ENCODE assay signal across 11 mouse cellular contexts in genomic region chr6:142779812-142780573, GRCm38 (mm10). TPM values are rescaled to one million over a fixed set of nuclear protein-coding genes. Genes with fewer than 3 reads are reported as not detected.
A peak's percentile ranks its signal among the peaks of the same experiment; 100 is the strongest.
DNase-seq lines count a peak whose midpoint lies in the region; ATAC-seq lines count a peak whose summit lies in the region.
"Had no signal": no experiment of that assay in that cellular context is flagged by ENCODE, and none has a peak within 500 bp of the region (broad histone marks: within the 10 kb centered on the region; RNA-seq: fewer than 3 reads in every experiment).

No protein-coding gene starts in this region.

- intact Hi-C loops in heart, postnatal 25 days (cut with DNase I): loop anchor here (2.0 to 10.0 kb wide), 3 partner anchors 32 to 395 kb away; no protein-coding TSS in a partner anchor

- no peaks in the 10 kb centered on the region for H3K27me3 ChIP-seq in kidney, embryonic 15.5 days
- H3K27me3 ChIP-seq in forebrain, embryonic 10.5 days (ENCODE audit: poor library complexity, severe bottlenecking): peaks cover 46% of the 10 kb centered on the region
- no peaks in the 10 kb centered on the region for H3K27me3 ChIP-seq in splenic B cell, adult 2 months (ENCODE audit: control insufficient read depth, insufficient read depth, low read length, poor library complexity, severe bottlenecking)
- H3K27me3 ChIP-seq: liver, embryonic 13.5 days had no signal

- H3K4me2 ChIP-seq in kidney, embryonic 15.5 days: no peak overlapping the region
- H3K4me2 ChIP-seq: liver, embryonic 13.5 days had no signal

- peaks cover 13% of the 10 kb centered on the region for H3K36me3 ChIP-seq in kidney, embryonic 15.5 days
- peaks cover 7% of the 10 kb centered on the region for H3K36me3 ChIP-seq in forebrain, embryonic 10.5 days (replicated peaks)
- H3K36me3 ChIP-seq in splenic B cell, adult 2 months (ENCODE audit: control insufficient read depth, insufficient read depth, low read length, poor library complexity, severe bottlenecking): 0 out of 2 replicates have a peak, but pooled peaks cover 1% of the 10 kb centered on the region

- no peak for DNase-seq in kidney, postnatal 14 days
- peak; percentile 45 for DNase-seq in forebrain, embryonic 10.5 days (ENCODE audit: extremely low spot score, low spot score)
- DNase-seq in splenic B cell, adult 2 months (ENCODE audit: low read depth, low spot score): peak; percentile 25
- no peak for DNase-seq in left cerebral cortex, adult 11 months (ENCODE audit: low spot score)
- DNase-seq in layer of hippocampus, adult 11-12 months (ENCODE audit: low spot score): no peak
- no peak for DNase-seq in heart, postnatal 25 days (ENCODE audit: low spot score)
- DNase-seq: liver, embryonic 13.5 days had no signal

- H3K9me3 ChIP-seq in kidney, embryonic 15.5 days (replicated peaks): no peaks in the 10 kb centered on the region
- no peaks in the 10 kb centered on the region for H3K9me3 ChIP-seq in forebrain, embryonic 10.5 days
- H3K9me3 ChIP-seq: liver, embryonic 13.5 days had no signal

- H3K9ac ChIP-seq in kidney, embryonic 15.5 days: no peak overlapping the region
- H3K9ac ChIP-seq: liver, embryonic 13.5 days had no signal

- H3K4me3 ChIP-seq in kidney, embryonic 15.5 days (replicated peaks): no peak overlapping the region
- H3K4me3 ChIP-seq in forebrain, embryonic 10.5 days: no peak overlapping the region
- H3K4me3 ChIP-seq: liver, embryonic 13.5 days; myocyte had no signal

- WGBS in kidney, embryonic 15.5 days: 67% methylated on average over 14 of the region's 14 CpGs
- 64% methylated on average over 14 of the region's 14 CpGs for WGBS in forebrain, embryonic 10.5 days

- H3K4me1 ChIP-seq in kidney, embryonic 15.5 days: peaks cover 5% of the 10 kb centered on the region; the same call in 1 of the 2 replicates
- peaks cover 40% of the 10 kb centered on the region for H3K4me1 ChIP-seq in forebrain, embryonic 10.5 days

- no peak overlapping the region for H3K27ac ChIP-seq in kidney, embryonic 15.5 days
- H3K27ac ChIP-seq in forebrain, embryonic 10.5 days: peak overlapping the region; percentile 6
- H3K27ac ChIP-seq: liver, embryonic 13.5 days had no signal

- peak; percentile 34; the same call in 1 of the 2 replicates for ATAC-seq in kidney, embryonic 15.5 days (replicated peaks; ENCODE audit: low FRiP score)
- ATAC-seq in inflammation-experienced regulatory T-cells, adult 6 months: peak; percentile 96

RNA-seq across cellular contexts. Expression of gene Cmas, which starts 23.5 kb away (rescaled TPM):
- 77.1 and 77.2 TPM in 2 replicates for polyA plus RNA-seq in kidney, embryonic 15.5 days (2015; fragmentation: Nextera tagmentation; extraction: Ambion mirVana)
- polyA plus RNA-seq in forebrain, embryonic 10.5 days (2016; fragmentation: Nextera tagmentation; extraction: Ambion mirVana): 68.9 and 70.6 TPM in 2 replicates
- polyA plus RNA-seq in inflammation-experienced regulatory T-cells, adult 6 months (2017; shearing (Covaris generic)): 10 to 100 TPM; 10.9 to 14.3 (median 11.7) TPM
- total RNA-seq in heart, postnatal 25 days (2021): 10 to 100 TPM; 33.5 to 34.8 TPM

RNA-seq across cellular contexts. Expression of gene Sult6b2, which starts 24.3 kb away (rescaled TPM):
- not detected in 2 replicates for polyA plus RNA-seq in kidney, embryonic 15.5 days (2015; fragmentation: Nextera tagmentation; extraction: Ambion mirVana)
- polyA plus RNA-seq in forebrain, embryonic 10.5 days (2016; fragmentation: Nextera tagmentation; extraction: Ambion mirVana): 0.06 TPM in 1 of 2 replicates, not detected in the other
- not detected for polyA plus RNA-seq in inflammation-experienced regulatory T-cells, adult 6 months (2017; shearing (Covaris generic))
- total RNA-seq in heart, postnatal 25 days (2021): under 1 TPM in 1 of 2 experiments, not detected in 1; 0.23 TPM
- polyA plus RNA-seq: C2C12; liver, embryonic 13.5 days; myocyte had no signal

Comparison
In these comparisons a context has a peak if more than half of its experiments do, and no peak if none do; other contexts are left out.
1. DNase-seq: peak in forebrain, embryonic 10.5 days (single experiment) and splenic B cell, adult 2 months (single experiment); none in kidney, postnatal 14 days (single experiment), left cerebral cortex, adult 11 months (single experiment), layer of hippocampus, adult 11-12 months (single experiment) and heart, postnatal 25 days (single experiment).